Mouse (Mus musculus): ENCODE data around the gene Dnajb1. TPM values are rescaled to one million over a fixed set of nuclear protein-coding genes. Genes with fewer than 3 reads are reported as not detected.

The Dnajb1 gene
- polyA plus RNA-seq, 1 experiment from 2014 or later, result 75.9 TPM

- no peak for DNase-seq (ENCODE audit: low spot score)
- Histone ChIP-seq H3K36me3 (ENCODE audit: control insufficient read depth, insufficient read depth, low read length) (peaks cover 31% of the 10 kb centered on the region; the same call in 1 of the 2 replicates), H3K27ac (ENCODE audit: low read depth, low read length) (no peak overlapping the region), H3K4me2 (no peak overlapping the region), H3K4me1 (replicated peaks; ENCODE audit: control insufficient read depth, insufficient read depth, low read length) (peaks cover 13% of the 10 kb centered on the region), H3K27me3 (replicated peaks; ENCODE audit: control insufficient read depth, insufficient read depth, low read length) (no peaks in the 10 kb centered on the region), H3K4me3 (ENCODE audit: low read depth, low read length) (no peak overlapping the region), H3K9me3 (ENCODE audit: control insufficient read depth, low read length) (no peaks in the 10 kb centered on the region), H3K9ac (ENCODE audit: low read depth, low read length) (no peak overlapping the region)
- WGBS, result 94% methylated on average over 4 of the region's 4 CpGs
- no peak for ATAC-seq (replicated peaks; ENCODE audit: low FRiP score)
Observed at GRCm38 (mm10) chr8:83613695-83614094, 5.7 kb downstream of the Dnajb1 start.

- H3K27ac ChIP-seq (ENCODE audit: low read depth, low read length), result no peak overlapping the region
- no peak overlapping the region for H3K4me3 ChIP-seq (ENCODE audit: low read depth, low read length)
- DNase-seq (ENCODE audit: low spot score) (no peak), ATAC-seq (replicated peaks; ENCODE audit: low FRiP score) (no peak)
- H3K4me2 ChIP-seq, result no peak overlapping the region
- no peaks in the 10 kb centered on the region for H3K9me3 ChIP-seq (ENCODE audit: control insufficient read depth, low read length)
- H3K27me3 ChIP-seq (replicated peaks; ENCODE audit: control insufficient read depth, insufficient read depth, low read length), result no peaks in the 10 kb centered on the region
- no peak overlapping the region for H3K9ac ChIP-seq (ENCODE audit: low read depth, low read length)
- peaks cover 15% of the 10 kb centered on the region; the same call in 1 of the 2 replicates for H3K36me3 ChIP-seq (ENCODE audit: control insufficient read depth, insufficient read depth, low read length)
- H3K4me1 ChIP-seq (replicated peaks; ENCODE audit: control insufficient read depth, insufficient read depth, low read length), result 0 out of 2 replicates have a peak, but pooled peaks cover 1% of the 10 kb centered on the region
Observed at GRCm38 (mm10) chr8:83616625-83617024, 8.6 kb downstream of the Dnajb1 start.

GRCm38 (mm10) chr8:83617111-83617510 is 9.1 kb downstream of the Dnajb1 start:
- Histone ChIP-seq H3K27me3 (replicated peaks; ENCODE audit: control insufficient read depth, insufficient read depth, low read length) (no peaks in the 10 kb centered on the region), H3K27ac (ENCODE audit: low read depth, low read length) (no peak overlapping the region), H3K9ac (ENCODE audit: low read depth, low read length) (no peak overlapping the region), H3K36me3 (ENCODE audit: control insufficient read depth, insufficient read depth, low read length) (peaks cover 11% of the 10 kb centered on the region; the same call in 1 of the 2 replicates), H3K4me1 (replicated peaks; ENCODE audit: control insufficient read depth, insufficient read depth, low read length) (peaks cover 5% of the 10 kb centered on the region; the same call in 1 of the 2 replicates), H3K9me3 (ENCODE audit: control insufficient read depth, low read length) (no peaks in the 10 kb centered on the region), H3K4me2 (no peak overlapping the region), H3K4me3 (ENCODE audit: low read depth, low read length) (no peak overlapping the region)
- DNase-seq (ENCODE audit: low spot score), result no peak
- 79% methylated on average over 2 of the region's 2 CpGs for whole genome bisulfite sequencing
- ATAC-seq (replicated peaks; ENCODE audit: low FRiP score), result no peak

- Histone ChIP-seq H3K9ac (ENCODE audit: low read depth, low read length) (no peak overlapping the region), H3K9me3 (ENCODE audit: control insufficient read depth, low read length) (no peaks in the 10 kb centered on the region), H3K4me3 (ENCODE audit: low read depth, low read length) (no peak overlapping the region), H3K4me1 (replicated peaks; ENCODE audit: control insufficient read depth, insufficient read depth, low read length) (peaks cover 13% of the 10 kb centered on the region), H3K27ac (ENCODE audit: low read depth, low read length) (no peak overlapping the region), H3K4me2 (no peak overlapping the region), H3K36me3 (ENCODE audit: control insufficient read depth, insufficient read depth, low read length) (peaks cover 4% of the 10 kb centered on the region; the same call in 1 of the 2 replicates), H3K27me3 (replicated peaks; ENCODE audit: control insufficient read depth, insufficient read depth, low read length) (no peaks in the 10 kb centered on the region)
- WGBS, result 98% methylated on average over 2 of the region's 2 CpGs
- ATAC-seq (replicated peaks; ENCODE audit: low FRiP score) (no peak), DNase-seq (ENCODE audit: low spot score) (no peak)
Observed at GRCm38 (mm10) chr8:83618566-83618965, 10.6 kb downstream of the Dnajb1 start.

GRCm38 (mm10) chr8:83619568-83620285 is 11.7 kb downstream of the Dnajb1 start:
- H3K9me3 ChIP-seq (ENCODE audit: control insufficient read depth, low read length), result no peaks in the 10 kb centered on the region
- H3K27ac ChIP-seq (ENCODE audit: low read depth, low read length), result no peak overlapping the region
- WGBS, result 86% methylated on average over 9 of the region's 9 CpGs
- ATAC-seq (replicated peaks; ENCODE audit: low FRiP score) (no peak), DNase-seq (ENCODE audit: low spot score) (no peak)
- H3K4me3 ChIP-seq (ENCODE audit: low read depth, low read length), result no peak overlapping the region
- H3K4me2 ChIP-seq, result no peak overlapping the region
- H3K9ac ChIP-seq (ENCODE audit: low read depth, low read length), result no peak overlapping the region
- no peaks in the 10 kb centered on the region for H3K27me3 ChIP-seq (replicated peaks; ENCODE audit: control insufficient read depth, insufficient read depth, low read length)
- no peaks in the 10 kb centered on the region for H3K36me3 ChIP-seq (ENCODE audit: control insufficient read depth, insufficient read depth, low read length)
- peaks cover 19% of the 10 kb centered on the region for H3K4me1 ChIP-seq (replicated peaks; ENCODE audit: control insufficient read depth, insufficient read depth, low read length)

GRCm38 (mm10) chr8:83621691-83622388 is 13.8 kb downstream of the Dnajb1 start:
- Histone ChIP-seq H3K4me3 (ENCODE audit: low read depth, low read length) (peak overlapping the region; percentile 43), H3K4me2 (peak overlapping the region; percentile 80), H3K27me3 (replicated peaks; ENCODE audit: control insufficient read depth, insufficient read depth, low read length) (no peaks in the 10 kb centered on the region), H3K9me3 (ENCODE audit: control insufficient read depth, low read length) (no peaks in the 10 kb centered on the region), H3K9ac (ENCODE audit: low read depth, low read length) (peak overlapping the region; percentile 58), H3K36me3 (ENCODE audit: control insufficient read depth, insufficient read depth, low read length) (no peaks in the 10 kb centered on the region), H3K4me1 (replicated peaks; ENCODE audit: control insufficient read depth, insufficient read depth, low read length) (peaks cover 23% of the 10 kb centered on the region), H3K27ac (ENCODE audit: low read depth, low read length) (no peak overlapping the region)
- WGBS, result 59% methylated on average over 15 of the region's 15 CpGs
- ATAC-seq (replicated peaks; ENCODE audit: low FRiP score), result peak; percentile 1; the same call in 1 of the 2 replicates
- no peak for DNase-seq (ENCODE audit: low spot score)

GRCm38 (mm10) chr8:83622389-83622989 is 14.5 kb downstream of the Dnajb1 start:
- no peaks in the 10 kb centered on the region for H3K36me3 ChIP-seq (ENCODE audit: control insufficient read depth, insufficient read depth, low read length)
- peak overlapping the region; percentile 58 for H3K9ac ChIP-seq (ENCODE audit: low read depth, low read length)
- H3K9me3 ChIP-seq (ENCODE audit: control insufficient read depth, low read length), result no peaks in the 10 kb centered on the region
- DNase-seq (ENCODE audit: low spot score) (peak; percentile 77), ATAC-seq (replicated peaks; ENCODE audit: low FRiP score) (peak; percentile 85)
- H3K4me3 ChIP-seq (ENCODE audit: low read depth, low read length), result peak overlapping the region; percentile 43
- H3K27me3 ChIP-seq (replicated peaks; ENCODE audit: control insufficient read depth, insufficient read depth, low read length), result no peaks in the 10 kb centered on the region
- H3K27ac ChIP-seq (ENCODE audit: low read depth, low read length), result 0 out of 2 replicates have a peak overlapping the region, but pooled peaks have one; percentile 2
- H3K4me1 ChIP-seq (replicated peaks; ENCODE audit: control insufficient read depth, insufficient read depth, low read length), result peaks cover 23% of the 10 kb centered on the region
- WGBS, result 6% methylated on average over 23 of the region's 23 CpGs
- peak overlapping the region; percentile 80 for H3K4me2 ChIP-seq

- Histone ChIP-seq H3K4me2 (no peak overlapping the region), H3K36me3 (ENCODE audit: control insufficient read depth, insufficient read depth, low read length) (no peaks in the 10 kb centered on the region), H3K9ac (ENCODE audit: low read depth, low read length) (no peak overlapping the region), H3K4me3 (ENCODE audit: low read depth, low read length) (no peak overlapping the region), H3K4me1 (replicated peaks; ENCODE audit: control insufficient read depth, insufficient read depth, low read length) (peaks cover 23% of the 10 kb centered on the region), H3K27ac (ENCODE audit: low read depth, low read length) (0 out of 2 replicates have a peak overlapping the region, but pooled peaks have one; percentile 2), H3K27me3 (replicated peaks; ENCODE audit: control insufficient read depth, insufficient read depth, low read length) (no peaks in the 10 kb centered on the region), H3K9me3 (ENCODE audit: control insufficient read depth, low read length) (no peaks in the 10 kb centered on the region)
- WGBS, result 71% methylated on average over 7 of the region's 7 CpGs
- ATAC-seq (replicated peaks; ENCODE audit: low FRiP score), result peak; percentile 58
- no peak for DNase-seq (ENCODE audit: low spot score)
Observed at GRCm38 (mm10) chr8:83623549-83623948, 15.6 kb downstream of the Dnajb1 start.
